Mouse (Mus musculus) MEL (cell line): ENCODE measurements around the gene Pla2g1b. TPM values are rescaled to one million over a fixed set of nuclear protein-coding genes. Genes with fewer than 3 reads are reported as not detected.

ENCODE experiments used
- DNase-seq: peaks from one replicate; pipeline ENCODE4 v3.0.0; 2011; ENCODE audit warnings: low read depth, low spot score
- H3K27ac ChIP-seq: 2 replicates; pipeline ENCODE4 v1.5.1; 2012; ENCODE audit warnings: low read depth, mild to moderate bottlenecking, control low read depth, low read length, moderate library complexity; ENCODE audit not compliant: control insufficient read depth
- H3K27me3 ChIP-seq, 2 experiments: fragments of 150-350 bp in 1 of 2; sonication (generic) in 1 of 2; 2 replicates each; pipeline ENCODE4 v1.6.1; 2012; ENCODE audit warnings: low read length in 2 of 2, mild to moderate bottlenecking in 2 of 2, improper control_type of control experiment in 1 of 2, moderate library complexity in 1 of 2; ENCODE audit not compliant: insufficient read depth in 2 of 2, control insufficient read depth in 1 of 2
- H3K36me3 ChIP-seq, 2 experiments: 2 replicates each; pipeline ENCODE4 v1.6.1; 2012 to 2014; ENCODE audit warnings: low read length in 2 of 2, improper control_type of control experiment in 1 of 2, inconsistent platforms in 1 of 2, mild to moderate bottlenecking in 1 of 2; ENCODE audit not compliant: insufficient read depth in 2 of 2, control insufficient read depth in 1 of 2
- H3K4me1 ChIP-seq, 2 experiments: fragments of 150-350 bp in 1 of 2; sonication (generic) in 1 of 2; 2 replicates each; pipeline ENCODE4 v1.6.1; 2012; ENCODE audit warnings: low read length in 2 of 2, improper control_type of control experiment in 1 of 2, mild to moderate bottlenecking in 1 of 2; ENCODE audit not compliant: insufficient read depth in 2 of 2, control insufficient read depth in 1 of 2
- H3K4me3 ChIP-seq, 2 experiments: fragments of 150-350 bp in 1 of 2; sonication (generic) in 1 of 2; 2 replicates each; pipeline ENCODE4 v1.5.1; 2012; ENCODE audit warnings: low read depth in 2 of 2, low read length in 2 of 2, mild to moderate bottlenecking in 2 of 2, moderate library complexity in 2 of 2, control low read depth in 1 of 2, improper control_type of control experiment in 1 of 2; ENCODE audit not compliant: control insufficient read depth in 1 of 2, insufficient read depth in 1 of 2
- H3K79me2 ChIP-seq: 2 replicates; pipeline ENCODE4 v1.6.1; 2012; ENCODE audit warnings: mild to moderate bottlenecking, low read length, moderate library complexity; ENCODE audit not compliant: control insufficient read depth, poor library complexity, insufficient read depth
- H3K9ac ChIP-seq: 2 replicates; pipeline ENCODE4 v1.6.1; 2012; ENCODE audit warnings: low read depth, mild to moderate bottlenecking, control low read depth, low read length, moderate library complexity; ENCODE audit not compliant: control insufficient read depth, poor library complexity, severe bottlenecking
- H3K9me3 ChIP-seq: fragments of 150-350 bp; sonication (generic); replicated peaks from 2 replicates; pipeline ENCODE4 v1.6.1; 2012; ENCODE audit warnings: mild to moderate bottlenecking, low read length, improper control_type of control experiment, moderate library complexity; ENCODE audit not compliant: insufficient read depth
- CTCF ChIP-seq, 3 experiments: IDR thresholded peaks in 2 of 3; conservative IDR thresholded peaks in 1 of 3; 2 replicates each; pipeline ENCODE4 v1.5.1; 2011 to 2012; ENCODE audit warnings: low read length in 3 of 3, low read depth in 2 of 3, mild to moderate bottlenecking in 2 of 3, improper control_type of control experiment in 1 of 3, inconsistent platforms in 1 of 3, mixed read lengths in 1 of 3, moderate library complexity in 1 of 3; ENCODE audit not compliant: control insufficient read depth in 1 of 3, insufficient read depth in 1 of 3, poor library complexity in 1 of 3, severe bottlenecking in 1 of 3
- ELF1 ChIP-seq: IDR thresholded peaks from 2 replicates; pipeline ENCODE4 v1.6.1; 2014; ENCODE audit warnings: low read depth, mild to moderate bottlenecking, inconsistent platforms, low read length, improper control_type of control experiment, moderate library complexity
- HCFC1 ChIP-seq: IDR thresholded peaks from 2 replicates; pipeline ENCODE4 v1.6.1; 2012; ENCODE audit warnings: low read depth, mild to moderate bottlenecking, inconsistent platforms, low read length, improper control_type of control experiment, moderate library complexity
- KAT2A ChIP-seq: conservative IDR thresholded peaks from 2 replicates; pipeline ENCODE4 v1.6.1; 2012; ENCODE audit warnings: low read depth, low read length, improper control_type of control experiment, inconsistent platforms
- MYC ChIP-seq: IDR thresholded peaks from 2 replicates; pipeline ENCODE4 v1.6.1; 2011; ENCODE audit warnings: low read depth, mild to moderate bottlenecking, low read length, improper control_type of control experiment, moderate library complexity
- NRF1 ChIP-seq: IDR thresholded peaks from 2 replicates; pipeline ENCODE4 v1.6.1; 2014; ENCODE audit warnings: low read depth, mild to moderate bottlenecking, inconsistent platforms, low read length, improper control_type of control experiment, moderate library complexity; ENCODE audit not compliant: poor library complexity, insufficient read depth, severe bottlenecking
- POLR2AphosphoS5 ChIP-seq: IDR thresholded peaks from 2 replicates; pipeline ENCODE4 v1.6.1; 2012; ENCODE audit warnings: low read depth, borderline replicate concordance, mild to moderate bottlenecking, inconsistent platforms, low read length, moderate library complexity, mixed read lengths
- RAD21 ChIP-seq: IDR thresholded peaks from 2 replicates; pipeline ENCODE4 v1.6.1; 2011; ENCODE audit warnings: mild to moderate bottlenecking, low read depth, low read length, improper control_type of control experiment
- TBP ChIP-seq: IDR thresholded peaks from 2 replicates; pipeline ENCODE4 v1.8.0; 2011; ENCODE audit warnings: low read depth, low read length, improper control_type of control experiment
- TCF12 ChIP-seq: IDR thresholded peaks from 2 replicates; pipeline ENCODE4 v1.6.1; 2014; ENCODE audit warnings: low read depth, mild to moderate bottlenecking, inconsistent platforms, low read length, improper control_type of control experiment, moderate library complexity
- UBTF ChIP-seq: IDR thresholded peaks from 2 replicates; pipeline ENCODE4 v1.6.1; 2012; ENCODE audit warnings: low read depth, mild to moderate bottlenecking, inconsistent platforms, low read length, improper control_type of control experiment, moderate library complexity, borderline replicate concordance; ENCODE audit not compliant: insufficient read depth
- ZC3H11A ChIP-seq: IDR thresholded peaks from 2 replicates; pipeline ENCODE4 v1.6.1; 2012; ENCODE audit warnings: low read depth, mild to moderate bottlenecking, inconsistent platforms, low read length, improper control_type of control experiment
- polyA plus RNA-seq, 2 experiments: library from polyadenylated mRNA; stranded (reverse) in 1 of 2; unstranded in 1 of 2; fragments of >175 nt in 1 of 2; fragments of >200 nt in 1 of 2; gene quantifications; 2 replicates each; pipeline versions ENCODE4 v1.2.1 to v1.2.4; 2012; ENCODE audit warnings: low replicate concordance in 2 of 2, low read depth in 1 of 2; ENCODE audit not compliant: insufficient read length in 2 of 2, insufficient read depth in 1 of 2, missing spikeins in 1 of 2
- total RNA-seq: library from RNA; depleted of rRNA; stranded (reverse); fragments of 300-350 nt; gene quantifications from 2 replicates; pipeline ENCODE4 v1.2.3, GENCODE M21; 2012

Pla2g1b gene
- total and polyA plus RNA-seq, 3 experiments, result 0.58 to 6.6 TPM; not detected in 1

- DNase-seq, result no peak
- Histone ChIP-seq H3K27ac (no peak overlapping the region), H3K4me3 (no peak overlapping the region), H3K79me2 (no peaks in the 10 kb centered on the region), H3K9me3 (no peaks in the 10 kb centered on the region), H3K27me3 (no peaks in the 10 kb centered on the region), H3K4me1 (peaks cover 0 to 8% of the 10 kb centered on the region in 2 experiments; a peak in 2 of 4 replicates), H3K9ac (no peak overlapping the region), H3K36me3 (no peaks in the 10 kb centered on the region; a peak in 1 of 4 replicates)
- TF ChIP-seq MYC, result no peak
These were observed 31.0 kb downstream of the Pla2g1b start for GRCm38 (mm10) chr5:115497033-115497432.

- Histone ChIP-seq H3K9ac (no peak overlapping the region), H3K27ac (no peak overlapping the region), H3K79me2 (no peaks in the 10 kb centered on the region), H3K4me1 (0 out of 4 replicates have a peak, but pooled peaks cover 0 to 5% of the 10 kb centered on the region in 2 experiments), H3K36me3 (no peaks in the 10 kb centered on the region), H3K4me3 (no peak overlapping the region), H3K9me3 (no peaks in the 10 kb centered on the region), H3K27me3 (no peaks in the 10 kb centered on the region)
- TF ChIP-seq NRF1 (no peak), TBP (peak; percentile 98), CTCF (IDR thresholded peaks at IDR 0.05 in 2 of 3, conservative IDR thresholded peaks at IDR 0.05 in 1 of 3; ENCODE audit: control insufficient read depth in 1 of 3, insufficient read depth in 1 of 3, low read depth in 2 of 3, low read length in 3 of 3, poor library complexity in 1 of 3, severe bottlenecking in 1 of 3) (no peak)
- peak; percentile 43 for DNase-seq
These were observed 32.5 kb downstream of the Pla2g1b start for GRCm38 (mm10) chr5:115498307-115499240.

GRCm38 (mm10) chr5:115500383-115500935 is 34.4 kb downstream of the Pla2g1b start:
- no peak overlapping the region for H3K27ac ChIP-seq
- no peaks in the 10 kb centered on the region for H3K79me2 ChIP-seq
- H3K27me3 ChIP-seq, result no peaks in the 10 kb centered on the region
- no peak overlapping the region for H3K9ac ChIP-seq
- no peak overlapping the region for H3K4me3 ChIP-seq
- 0 out of 4 replicates have a peak, but pooled peaks cover 0 to 5% of the 10 kb centered on the region in 2 experiments for H3K4me1 ChIP-seq
- DNase-seq, result no peak
- TF ChIP-seq HCFC1, result no peak
- TF ChIP-seq TCF12, result no peak
- no peak for TF ChIP-seq ELF1
- no peak for TF ChIP-seq RAD21
- TF ChIP-seq UBTF, result no peak
- TF ChIP-seq POLR2AphosphoS5, result no peak
- TF ChIP-seq ZC3H11A, result no peak
- TF ChIP-seq KAT2A, result no peak
- no peaks in the 10 kb centered on the region for H3K36me3 ChIP-seq
- H3K9me3 ChIP-seq, result no peaks in the 10 kb centered on the region
